15 mouse cellular contexts compared by ENCODE assay signal in the genomic region with DNA sequence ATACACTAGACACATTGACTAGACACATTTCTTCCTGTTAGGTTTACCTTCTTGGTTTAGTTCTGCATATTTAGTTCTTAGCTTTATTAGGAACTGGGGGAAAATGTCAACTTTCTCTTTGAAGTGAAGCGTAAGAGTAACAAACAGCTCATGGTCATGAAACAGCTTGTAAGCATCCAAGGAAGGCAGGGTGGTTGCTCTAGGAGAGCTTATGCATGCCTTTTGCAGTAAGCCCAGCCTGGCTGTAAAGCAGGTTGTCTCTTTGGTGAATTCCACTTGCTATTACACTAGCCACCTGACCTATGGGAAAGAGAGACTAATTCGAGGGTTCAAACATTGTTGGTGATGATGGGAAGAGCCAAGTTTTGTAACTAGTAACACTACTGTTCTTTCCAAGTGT.
"Had no signal": no experiment of that assay in that cellular context is flagged by ENCODE, and none has a peak within 500 bp of the region (broad histone marks: within the 10 kb centered on the region; RNA-seq: fewer than 3 reads in every experiment).

No protein-coding gene starts in this region.

- H3K36me3 ChIP-seq: limb, embryonic 10.5 days; liver, embryonic 15.5 days; neural tube, embryonic 12.5 days had no signal

- H3K4me3 ChIP-seq: layer of hippocampus, adult 2 months; left cerebral cortex, adult 2 months; limb, embryonic 10.5 days; liver, embryonic 15.5 days; neural tube, embryonic 12.5 days had no signal

- H3K9ac ChIP-seq: liver, embryonic 15.5 days; neural tube, embryonic 12.5 days had no signal

- H3K27ac ChIP-seq: layer of hippocampus, adult 2 months; left cerebral cortex, adult 2 months; limb, embryonic 10.5 days; liver, embryonic 15.5 days; neural tube, embryonic 12.5 days had no signal

- H3K4me2 ChIP-seq: liver, embryonic 11.5 days; liver, embryonic 15.5 days; neural tube, embryonic 12.5 days had no signal

- H3K4me1 ChIP-seq: liver, embryonic 15.5 days; neural tube, embryonic 12.5 days had no signal

- DNase-seq: kidney, postnatal 10 days; kidney, postnatal 4 days; lung, adult 2 months; lung, postnatal 36 days; midbrain, embryonic 14.5 days; spleen, adult 18-20 months; thymus, adult 18-20 months; thymus, postnatal 14 days had no signal

- H3K27me3 ChIP-seq: liver, embryonic 15.5 days; neural tube, embryonic 12.5 days had no signal

- H3K9me3 ChIP-seq: limb, embryonic 10.5 days; liver, embryonic 15.5 days; neural tube, embryonic 12.5 days had no signal

- ATAC-seq: lung, postnatal 0 days had no signal
